27 mouse cellular contexts compared by ENCODE assay signal in the genomic region with DNA sequence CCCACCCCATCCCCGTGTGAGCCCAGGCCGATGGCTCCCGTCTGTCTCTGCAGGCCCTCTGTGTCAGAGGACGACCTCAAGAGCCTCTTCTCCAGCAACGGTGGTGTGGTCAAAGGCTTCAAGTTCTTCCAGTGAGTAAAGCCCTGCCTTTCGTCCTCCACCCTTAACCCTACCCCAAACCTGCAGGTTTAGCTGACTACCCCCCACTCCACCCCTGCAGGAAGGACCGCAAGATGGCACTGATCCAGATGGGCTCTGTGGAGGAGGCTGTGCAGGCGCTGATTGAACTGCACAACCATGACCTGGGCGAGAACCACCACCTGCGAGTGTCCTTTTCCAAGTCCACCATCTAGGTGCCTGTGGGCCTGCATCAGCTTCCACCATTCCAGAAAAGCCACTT. TPM values are rescaled to one million over a fixed set of nuclear protein-coding genes. Genes with fewer than 3 reads are reported as not detected.
DNase-seq lines count a peak whose midpoint lies in the region; ATAC-seq lines count a peak whose summit lies in the region.
"Had no signal": no experiment of that assay in that cellular context is flagged by ENCODE, and none has a peak within 500 bp of the region (broad histone marks: within the 10 kb centered on the region; RNA-seq: fewer than 3 reads in every experiment).

No protein-coding gene starts in this region.

- H3K27ac ChIP-seq in forebrain, embryonic 15.5 days (replicated peaks), result peak overlapping the region; percentile 7; the same call in 1 of the 2 replicates
- no peak overlapping the region for H3K27ac ChIP-seq in forebrain, embryonic 11.5 days (ENCODE audit: low read depth, low read length)
- H3K27ac ChIP-seq in kidney, embryonic 15.5 days, result 0 out of 2 replicates have a peak overlapping the region, but pooled peaks have one; percentile 74
- H3K27ac ChIP-seq in kidney, embryonic 16.5 days (ENCODE audit: low read length), result no peak overlapping the region
- H3K27ac ChIP-seq in neural tube, embryonic 13.5 days (replicated peaks), result 0 out of 2 replicates have a peak overlapping the region, but pooled peaks have one; percentile 42
- H3K27ac ChIP-seq: gastrocnemius, adult 2 months; left cerebral cortex, adult 2 months; neural tube, embryonic 12.5 days had no signal

- 71% methylated on average over 10 of the region's 10 CpGs for WGBS in forebrain, embryonic 15.5 days
- 83% methylated on average over 10 of the region's 10 CpGs for WGBS in forebrain, embryonic 11.5 days
- 58% methylated on average over 10 of the region's 10 CpGs for WGBS in kidney, embryonic 15.5 days
- 56% methylated on average over 10 of the region's 10 CpGs for WGBS in kidney, embryonic 16.5 days
- WGBS in neural tube, embryonic 13.5 days, result 76% methylated on average over 10 of the region's 10 CpGs

- no peaks in the 10 kb centered on the region for H3K27me3 ChIP-seq in forebrain, embryonic 15.5 days
- no peaks in the 10 kb centered on the region for H3K27me3 ChIP-seq in forebrain, embryonic 11.5 days (ENCODE audit: control insufficient read depth, insufficient read depth, low read length)
- no peaks in the 10 kb centered on the region for H3K27me3 ChIP-seq in kidney, embryonic 15.5 days
- H3K27me3 ChIP-seq in kidney, embryonic 16.5 days (ENCODE audit: insufficient read depth, low read length), result no peaks in the 10 kb centered on the region
- H3K27me3 ChIP-seq in neural tube, embryonic 13.5 days, result no peaks in the 10 kb centered on the region
- H3K27me3 ChIP-seq: heart, embryonic 12.5 days; neural tube, embryonic 12.5 days; Patski had no signal

- H3K9ac ChIP-seq in forebrain, embryonic 15.5 days (replicated peaks), result no peak overlapping the region
- H3K9ac ChIP-seq in forebrain, embryonic 11.5 days (ENCODE audit: low read length), result no peak overlapping the region
- no peak overlapping the region for H3K9ac ChIP-seq in kidney, embryonic 15.5 days
- H3K9ac ChIP-seq in kidney, embryonic 16.5 days (replicated peaks; ENCODE audit: low read length), result no peak overlapping the region
- no peak overlapping the region for H3K9ac ChIP-seq in neural tube, embryonic 13.5 days
- H3K9ac ChIP-seq: heart, embryonic 12.5 days; neural tube, embryonic 12.5 days had no signal

- H3K4me3 ChIP-seq in forebrain, embryonic 15.5 days, result no peak overlapping the region
- no peak overlapping the region for H3K4me3 ChIP-seq in forebrain, embryonic 11.5 days (ENCODE audit: low read depth, low read length)
- no peak overlapping the region for H3K4me3 ChIP-seq in kidney, embryonic 15.5 days (replicated peaks)
- H3K4me3 ChIP-seq in kidney, embryonic 16.5 days (ENCODE audit: low read length), result no peak overlapping the region
- no peak overlapping the region for H3K4me3 ChIP-seq in neural tube, embryonic 13.5 days
- H3K4me3 ChIP-seq: gastrocnemius, adult 2 months; heart, embryonic 12.5 days; left cerebral cortex, adult 2 months; neural tube, embryonic 12.5 days had no signal

- peaks cover 37% of the 10 kb centered on the region for H3K4me1 ChIP-seq in forebrain, embryonic 15.5 days
- peaks cover 5% of the 10 kb centered on the region; the same call in 1 of the 2 replicates for H3K4me1 ChIP-seq in forebrain, embryonic 11.5 days (replicated peaks; ENCODE audit: control insufficient read depth, insufficient read depth, low read length)
- peaks cover 66% of the 10 kb centered on the region for H3K4me1 ChIP-seq in kidney, embryonic 15.5 days
- H3K4me1 ChIP-seq in kidney, embryonic 16.5 days (ENCODE audit: insufficient read depth, low read length), result peaks cover 48% of the 10 kb centered on the region
- H3K4me1 ChIP-seq in neural tube, embryonic 13.5 days (replicated peaks), result peaks cover 77% of the 10 kb centered on the region

- H3K9me3 ChIP-seq in forebrain, embryonic 15.5 days, result no peaks in the 10 kb centered on the region
- H3K9me3 ChIP-seq in forebrain, embryonic 11.5 days (ENCODE audit: control insufficient read depth, low read length), result no peaks in the 10 kb centered on the region
- H3K9me3 ChIP-seq in kidney, embryonic 15.5 days (replicated peaks), result no peaks in the 10 kb centered on the region
- no peaks in the 10 kb centered on the region for H3K9me3 ChIP-seq in kidney, embryonic 16.5 days (ENCODE audit: low read length)
- H3K9me3 ChIP-seq in neural tube, embryonic 13.5 days, result no peaks in the 10 kb centered on the region
- H3K9me3 ChIP-seq: heart, embryonic 12.5 days; neural tube, embryonic 12.5 days had no signal

- no peak for DNase-seq in forebrain, embryonic 11.5 days (ENCODE audit: low spot score)
- no peak for DNase-seq in neural tube, embryonic 10.5 days (ENCODE audit: extremely low spot score, low spot score)
- DNase-seq in induced T-regulatory cell, adult 2 months (ENCODE audit: low read depth), result peak; percentile 17
- DNase-seq in heart, postnatal 10 days, result no peak
- DNase-seq: adrenal gland, postnatal 14 days; gastrocnemius, adult 2 months; left cerebral cortex, postnatal 4 days; lung, adult 18-20 months; lung, postnatal 14 days; spleen, adult 18-20 months; thymus, adult 2 months had no signal

- no peak overlapping the region for H3K4me2 ChIP-seq in forebrain, embryonic 15.5 days (replicated peaks)
- no peak overlapping the region for H3K4me2 ChIP-seq in forebrain, embryonic 11.5 days (ENCODE audit: low read depth, low read length, severe bottlenecking)
- H3K4me2 ChIP-seq in kidney, embryonic 15.5 days, result no peak overlapping the region
- no peak overlapping the region for H3K4me2 ChIP-seq in kidney, embryonic 16.5 days (replicated peaks; ENCODE audit: low read depth, low read length)
- H3K4me2 ChIP-seq in neural tube, embryonic 13.5 days, result no peak overlapping the region
- H3K4me2 ChIP-seq: heart, embryonic 12.5 days; liver, embryonic 11.5 days; neural tube, embryonic 12.5 days had no signal

- peaks cover 81% of the 10 kb centered on the region for H3K36me3 ChIP-seq in forebrain, embryonic 15.5 days
- peaks cover 46% of the 10 kb centered on the region for H3K36me3 ChIP-seq in forebrain, embryonic 11.5 days (ENCODE audit: control insufficient read depth, insufficient read depth, low read length)
- H3K36me3 ChIP-seq in kidney, embryonic 15.5 days, result peaks cover 96% of the 10 kb centered on the region
- H3K36me3 ChIP-seq in kidney, embryonic 16.5 days (ENCODE audit: insufficient read depth, low read length), result peaks cover 70% of the 10 kb centered on the region
- peaks cover 93% of the 10 kb centered on the region for H3K36me3 ChIP-seq in neural tube, embryonic 13.5 days

- intact Hi-C loops in heart, postnatal 10 days (cut with DNase I), result no loop called here

- no peak for ATAC-seq in forebrain, embryonic 15.5 days (replicated peaks)
- ATAC-seq in forebrain, embryonic 11.5 days (replicated peaks; ENCODE audit: low FRiP score), result no peak
- no peak for ATAC-seq in kidney, embryonic 15.5 days (replicated peaks; ENCODE audit: low FRiP score)
- no peak for ATAC-seq in kidney, embryonic 16.5 days (ENCODE audit: low FRiP score, low TSS enrichment)
- ATAC-seq in neural tube, embryonic 13.5 days (ENCODE audit: low read depth), result no peak
- ATAC-seq: inflammation-experienced regulatory T-cells, adult 6 months; Patski had no signal

RNA-seq across cellular contexts. Expression of gene Ptbp1, which starts 8.7 kb away (rescaled TPM):
- 108 and 120 TPM in 2 replicates for polyA plus RNA-seq in forebrain, embryonic 15.5 days (2015; fragmentation: Nextera tagmentation; extraction: Ambion mirVana)
- polyA plus RNA-seq in forebrain, embryonic 11.5 days (2014; fragmentation: Nextera tagmentation; extraction: Ambion mirVana), result 261 and 295 TPM in 2 replicates
- 398 and 438 TPM in 2 replicates for polyA plus RNA-seq in kidney, embryonic 15.5 days (2015; fragmentation: Nextera tagmentation; extraction: Ambion mirVana)
- polyA plus RNA-seq in kidney, embryonic 16.5 days (2015; fragmentation: Nextera tagmentation; extraction: Ambion mirVana), result 431 and 491 TPM in 2 replicates
- polyA plus RNA-seq in neural tube, embryonic 13.5 days (2015; fragmentation: Nextera tagmentation; extraction: Ambion mirVana), result 87.9 and 114 TPM in 2 replicates
- 100 to 1,000 TPM; 144 to 145 TPM for total RNA-seq in heart, postnatal 10 days (2021)

RNA-seq across cellular contexts. Expression of gene Prtn3, which starts 11.4 kb away (rescaled TPM):
- polyA plus RNA-seq in forebrain, embryonic 15.5 days (2015; fragmentation: Nextera tagmentation; extraction: Ambion mirVana), result 13.5 and 15.0 TPM in 2 replicates
- polyA plus RNA-seq in forebrain, embryonic 11.5 days (2014; fragmentation: Nextera tagmentation; extraction: Ambion mirVana), result 13.0 and 13.3 TPM in 2 replicates
- 7.4 and 8.3 TPM in 2 replicates for polyA plus RNA-seq in kidney, embryonic 15.5 days (2015; fragmentation: Nextera tagmentation; extraction: Ambion mirVana)
- 7.9 and 8.2 TPM in 2 replicates for polyA plus RNA-seq in kidney, embryonic 16.5 days (2015; fragmentation: Nextera tagmentation; extraction: Ambion mirVana)
- polyA plus RNA-seq in neural tube, embryonic 13.5 days (2015; fragmentation: Nextera tagmentation; extraction: Ambion mirVana), result 14.3 and 14.7 TPM in 2 replicates
- under 1 TPM in 1 of 2 experiments, not detected in 1; 0.55 TPM for total RNA-seq in heart, postnatal 10 days (2021)
- total RNA-seq: gastrocnemius, adult 2 months; monocyte, adult 5-6 weeks had no signal
- polyA plus RNA-seq: inflammation-experienced regulatory T-cells, adult 6 months had no signal

RNA-seq across cellular contexts. Expression of gene Plppr3, which starts 11.5 kb away (rescaled TPM):
- polyA plus RNA-seq in forebrain, embryonic 15.5 days (2015; fragmentation: Nextera tagmentation; extraction: Ambion mirVana), result 405 and 410 TPM in 2 replicates
- polyA plus RNA-seq in forebrain, embryonic 11.5 days (2014; fragmentation: Nextera tagmentation; extraction: Ambion mirVana), result 131 and 146 TPM in 2 replicates
- 62.1 and 74.5 TPM in 2 replicates for polyA plus RNA-seq in kidney, embryonic 15.5 days (2015; fragmentation: Nextera tagmentation; extraction: Ambion mirVana)
- polyA plus RNA-seq in kidney, embryonic 16.5 days (2015; fragmentation: Nextera tagmentation; extraction: Ambion mirVana), result 72.7 and 78.6 TPM in 2 replicates
- 343 and 361 TPM in 2 replicates for polyA plus RNA-seq in neural tube, embryonic 13.5 days (2015; fragmentation: Nextera tagmentation; extraction: Ambion mirVana)
- under 1 TPM; 0.53 to 0.89 TPM for total RNA-seq in heart, postnatal 10 days (2021)
- total RNA-seq: heart, postnatal 25 days had no signal

RNA-seq across cellular contexts. Expression of gene Elane, which starts 23.1 kb away (rescaled TPM):
- 0.19 TPM in 1 of 2 replicates, not detected in the other for polyA plus RNA-seq in forebrain, embryonic 15.5 days (2015; fragmentation: Nextera tagmentation; extraction: Ambion mirVana)
- not detected in 2 replicates for polyA plus RNA-seq in forebrain, embryonic 11.5 days (2014; fragmentation: Nextera tagmentation; extraction: Ambion mirVana)
- polyA plus RNA-seq in kidney, embryonic 15.5 days (2015; fragmentation: Nextera tagmentation; extraction: Ambion mirVana), result 2.6 and 3.4 TPM in 2 replicates
- 0.60 and 0.76 TPM in 2 replicates for polyA plus RNA-seq in kidney, embryonic 16.5 days (2015; fragmentation: Nextera tagmentation; extraction: Ambion mirVana)
- 0.67 TPM in 1 of 2 replicates, not detected in the other for polyA plus RNA-seq in neural tube, embryonic 13.5 days (2015; fragmentation: Nextera tagmentation; extraction: Ambion mirVana)
- not detected for total RNA-seq in heart, postnatal 10 days (2021)
- total RNA-seq: gastrocnemius, adult 2 months; heart, postnatal 25 days; left cerebral cortex, adult 2 months; left cerebral cortex, postnatal 4 days; monocyte, adult 5-6 weeks had no signal
- polyA plus RNA-seq: inflammation-experienced regulatory T-cells, adult 6 months; Patski had no signal

RNA-seq across cellular contexts. Expression of gene Cfd, which starts 27.7 kb away (rescaled TPM):
- polyA plus RNA-seq in forebrain, embryonic 15.5 days (2015; fragmentation: Nextera tagmentation; extraction: Ambion mirVana), result not detected in 2 replicates
- polyA plus RNA-seq in forebrain, embryonic 11.5 days (2014; fragmentation: Nextera tagmentation; extraction: Ambion mirVana), result not detected in 2 replicates
- not detected in 2 replicates for polyA plus RNA-seq in kidney, embryonic 15.5 days (2015; fragmentation: Nextera tagmentation; extraction: Ambion mirVana)
- polyA plus RNA-seq in kidney, embryonic 16.5 days (2015; fragmentation: Nextera tagmentation; extraction: Ambion mirVana), result not detected in 2 replicates
- not detected in 2 replicates for polyA plus RNA-seq in neural tube, embryonic 13.5 days (2015; fragmentation: Nextera tagmentation; extraction: Ambion mirVana)
- total RNA-seq in heart, postnatal 10 days (2021), result 10 to 100 TPM in 1 of 2 experiments, 1 to 10 TPM in 1; 3.2 to 12.0 TPM
- total RNA-seq: common myeloid progenitor, adult 5-6 weeks; left cerebral cortex, adult 2 months; left cerebral cortex, postnatal 4 days; megakaryocyte, adult 5-6 weeks; monocyte, adult 5-6 weeks had no signal
- polyA plus RNA-seq: embryonic facial prominence, embryonic 11.5 days; heart, embryonic 12.5 days; inflammation-experienced regulatory T-cells, adult 6 months; liver, embryonic 11.5 days; neural tube, embryonic 12.5 days; Patski; stomach, embryonic 14.5 days had no signal

Comparison
In these comparisons a context has a peak if more than half of its experiments do, and no peak if none do; other contexts are left out.
1. H3K27ac ChIP-seq: peak in forebrain, embryonic 15.5 days (single experiment), kidney, embryonic 15.5 days (single experiment) and neural tube, embryonic 13.5 days (single experiment); none in forebrain, embryonic 11.5 days (single experiment) and kidney, embryonic 16.5 days (single experiment).